Mouse (Mus musculus) midbrain, embryonic 11.5 days (tissue): ENCODE measurements at regions not wholly inside any gene's neighbourhood (a gene's known extent, or its start where the extent isn't known, plus 50 kb on each side); places are given as distances from the start of the nearest gene placed in this dataset.

Source experiments
- ATAC-seq: fragments of 200-750 bp; cut with Nextera tagmentation; 2 replicates; pipeline ENCODE4 v1.8.0; 2017; ENCODE audit warnings: moderate TSS enrichment, moderate library complexity; ENCODE audit not compliant: low FRiP score
- DNase-seq: peaks from one replicate; pipeline ENCODE4 v3.0.0; 2015; ENCODE audit warnings: low spot score; ENCODE audit errors: missing footprints
- H3K27ac ChIP-seq: fragments of 300-500 bp; sonication (generic); 2 replicates; pipeline ENCODE4 v1.5.1; 2014; ENCODE audit warnings: low read depth, low read length
- H3K27me3 ChIP-seq: fragments of 300-500 bp; sonication (generic); 2 replicates; pipeline ENCODE4 v1.6.1; 2014; ENCODE audit warnings: mild to moderate bottlenecking, low read length, moderate library complexity, mixed read lengths; ENCODE audit not compliant: control insufficient read depth, insufficient read depth
- H3K36me3 ChIP-seq: fragments of 300-500 bp; sonication (generic); 2 replicates; pipeline ENCODE4 v1.6.1; 2014; ENCODE audit warnings: mild to moderate bottlenecking, low read length, moderate library complexity, mixed read lengths; ENCODE audit not compliant: control insufficient read depth, insufficient read depth
- H3K4me1 ChIP-seq: fragments of 300-500 bp; sonication (generic); 2 replicates; pipeline ENCODE4 v1.6.1; 2014; ENCODE audit warnings: low read length; ENCODE audit not compliant: control insufficient read depth, insufficient read depth
- H3K4me2 ChIP-seq: fragments of 300-500 bp; sonication (generic); 2 replicates; pipeline ENCODE4 v1.6.1; 2014; ENCODE audit warnings: mild to moderate bottlenecking, moderate library complexity
- H3K4me3 ChIP-seq: fragments of 300-500 bp; sonication (generic); 2 replicates; pipeline ENCODE4 v1.5.1; 2014; ENCODE audit warnings: low read depth, low read length
- H3K9ac ChIP-seq: fragments of 300-500 bp; sonication (generic); 2 replicates; pipeline ENCODE4 v1.6.1; 2014; ENCODE audit warnings: low read length
- H3K9me3 ChIP-seq: fragments of 300-500 bp; sonication (generic); 2 replicates; pipeline ENCODE4 v1.6.1; 2016; ENCODE audit warnings: low read length; ENCODE audit not compliant: control insufficient read depth
- WGBS: fragments of 180-500 bp; shearing (Covaris S2); extraction: QIAGEN DNeasy Blood & Tissue Kit; methylation state at CpG from one replicate; pipeline ENCODE4 v1.1.7; 2014; 5-methylcytosine and 5-hydroxymethylcytosine counted together

GRCm38 (mm10) chr3:143575737-143576136 is 629.3 kb downstream of the Lmo4 start:
- H3K9ac ChIP-seq = no peak overlapping the region
- ATAC-seq = no peak
- no peaks in the 10 kb centered on the region for H3K4me1 ChIP-seq
- H3K27ac ChIP-seq = no peak overlapping the region
- no peaks in the 10 kb centered on the region for H3K27me3 ChIP-seq
- no peaks in the 10 kb centered on the region for H3K9me3 ChIP-seq
- H3K4me2 ChIP-seq = no peak overlapping the region
- DNase-seq = no peak
- no peaks in the 10 kb centered on the region for H3K36me3 ChIP-seq
- 92% methylated on average over 8 of the region's 8 CpGs for WGBS
- no peak overlapping the region for H3K4me3 ChIP-seq

DNA sequence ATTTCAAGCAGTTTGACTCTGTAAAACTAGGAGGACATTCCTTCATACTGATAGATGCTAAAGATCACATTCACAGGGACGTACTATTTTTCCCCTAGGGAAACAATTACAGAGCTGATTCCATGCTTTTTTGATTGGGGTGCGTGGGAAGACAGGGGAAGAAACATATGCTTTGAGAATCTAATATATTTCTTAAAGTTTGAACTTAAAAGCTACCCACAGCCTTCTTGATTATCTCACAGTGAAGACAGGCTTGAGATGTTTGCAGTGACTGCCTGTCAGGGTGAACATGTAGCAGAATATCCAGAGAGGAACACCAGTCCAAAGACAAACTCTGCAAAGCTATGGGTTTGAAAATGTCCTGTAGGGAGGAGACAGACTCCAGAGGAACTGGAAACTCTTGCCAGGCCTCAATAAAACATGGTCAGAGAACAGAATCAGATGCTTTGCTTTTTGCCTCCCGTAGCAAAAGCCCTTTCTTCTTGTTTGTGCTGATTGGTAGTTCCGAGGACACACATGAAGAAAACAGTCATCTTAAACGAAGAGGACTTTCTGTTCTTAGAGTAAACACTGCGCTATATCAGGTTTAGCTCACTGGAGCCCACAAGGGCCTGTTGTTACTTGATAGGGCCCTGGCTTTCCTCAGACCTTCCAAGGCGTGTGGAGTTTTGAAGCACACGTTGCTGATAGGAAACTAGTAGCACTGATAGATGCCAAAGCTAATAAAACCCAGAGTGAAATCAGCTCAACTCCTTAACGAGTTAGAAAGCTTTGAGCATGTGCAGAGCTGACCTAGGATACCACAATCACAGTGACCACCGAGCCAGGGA is 630.8 kb downstream of the Lmo4 start:
- Histone ChIP-seq H3K9ac (no peak overlapping the region), H3K27ac (no peak overlapping the region), H3K9me3 (no peaks in the 10 kb centered on the region), H3K36me3 (no peaks in the 10 kb centered on the region), H3K4me3 (no peak overlapping the region), H3K4me2 (no peak overlapping the region), H3K27me3 (no peaks in the 10 kb centered on the region), H3K4me1 (no peaks in the 10 kb centered on the region)
- ATAC-seq = no peak
- no peak for DNase-seq
- 89% methylated on average over 10 of the region's 10 CpGs for WGBS

DNA sequence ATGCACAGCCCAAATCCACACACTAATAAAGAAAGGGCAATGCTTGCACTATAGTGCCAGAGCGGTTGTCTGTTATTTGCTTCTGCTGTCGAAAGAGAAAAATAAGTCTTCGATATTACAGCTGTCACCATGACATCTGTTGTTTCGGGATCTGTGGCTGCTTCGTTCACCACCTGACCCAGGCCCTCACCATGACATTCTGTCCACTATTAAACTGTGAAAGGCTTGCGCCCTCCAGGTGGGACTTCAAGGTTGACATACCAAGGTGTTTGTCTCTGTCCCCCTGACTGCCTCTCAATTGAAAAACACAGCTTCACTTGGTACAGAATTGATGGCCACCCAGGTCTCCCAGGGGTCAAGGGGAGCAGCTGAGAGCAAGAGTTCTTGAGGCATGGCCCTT is 635.1 kb downstream of the Lmo4 start:
- no peak overlapping the region for H3K9ac ChIP-seq
- no peak for DNase-seq
- H3K4me2 ChIP-seq = no peak overlapping the region
- H3K36me3 ChIP-seq = no peaks in the 10 kb centered on the region
- ATAC-seq = no peak
- no peak overlapping the region for H3K4me3 ChIP-seq
- 76% methylated on average over 6 of the region's 6 CpGs for WGBS
- no peaks in the 10 kb centered on the region for H3K9me3 ChIP-seq
- H3K4me1 ChIP-seq = no peaks in the 10 kb centered on the region
- no peaks in the 10 kb centered on the region for H3K27me3 ChIP-seq
- H3K27ac ChIP-seq = no peak overlapping the region

- no peaks in the 10 kb centered on the region for H3K36me3 ChIP-seq
- no peaks in the 10 kb centered on the region for H3K4me1 ChIP-seq
- no peak overlapping the region for H3K9ac ChIP-seq
- 87% methylated on average over 4 of the region's 4 CpGs for WGBS
- no peaks in the 10 kb centered on the region for H3K9me3 ChIP-seq
- H3K27ac ChIP-seq = no peak overlapping the region
- no peaks in the 10 kb centered on the region for H3K27me3 ChIP-seq
- DNase-seq = no peak
- H3K4me2 ChIP-seq = no peak overlapping the region
- no peak for ATAC-seq
- no peak overlapping the region for H3K4me3 ChIP-seq
These were observed 640.0 kb downstream of the Lmo4 start for GRCm38 (mm10) chr3:143565067-143565466.

DNA sequence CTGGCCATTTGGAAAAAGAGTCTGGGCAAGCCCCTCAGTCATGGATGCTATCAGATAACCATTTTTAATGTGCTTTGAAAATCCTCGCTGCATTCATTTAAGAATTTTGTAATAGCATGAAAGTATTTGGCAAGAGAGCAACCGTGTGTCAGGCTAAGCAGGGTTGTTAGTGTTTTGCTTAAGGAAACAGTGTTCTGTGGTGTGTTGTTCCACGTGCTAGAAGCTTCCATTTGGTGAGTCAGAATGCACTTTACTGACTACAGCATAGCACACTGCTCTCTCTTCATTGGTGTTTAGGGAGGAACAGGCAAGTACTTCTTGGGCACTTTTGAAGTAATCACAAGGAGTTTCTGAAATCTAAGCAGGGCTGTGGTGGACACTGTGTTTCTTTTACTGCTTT is 661.0 kb upstream of the Pkn2 start:
- 82% methylated on average over 3 of the region's 3 CpGs for WGBS
- Histone ChIP-seq H3K9me3 (no peaks in the 10 kb centered on the region), H3K9ac (no peak overlapping the region), H3K27me3 (no peaks in the 10 kb centered on the region), H3K4me1 (no peaks in the 10 kb centered on the region), H3K27ac (no peak overlapping the region), H3K4me3 (no peak overlapping the region), H3K4me2 (no peak overlapping the region), H3K36me3 (no peaks in the 10 kb centered on the region)
- DNase-seq (no peak), ATAC-seq (no peak)

GRCm38 (mm10) chr3:143527982-143528381 is 646.2 kb upstream of the Pkn2 start:
- no peak for ATAC-seq
- 73% methylated on average over 4 of the region's 4 CpGs for WGBS

DNA sequence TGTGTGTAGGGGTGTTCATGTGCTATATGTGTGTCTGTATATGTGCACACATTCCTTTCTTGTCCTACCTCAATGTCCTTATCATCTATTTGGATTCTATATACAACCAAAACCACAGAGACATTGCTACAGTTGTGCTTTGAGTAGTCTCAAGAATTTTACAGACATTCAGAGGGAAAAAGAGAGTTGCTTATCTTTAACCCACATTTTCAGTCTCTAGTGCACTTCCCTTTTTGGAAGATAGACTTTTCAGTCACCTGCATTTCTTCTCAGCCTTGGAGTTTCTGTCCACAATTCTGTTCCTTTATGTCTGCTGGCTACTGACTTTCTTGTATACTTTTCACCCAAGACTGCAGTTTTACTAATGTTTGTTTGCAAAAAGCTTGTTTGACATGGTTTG is 645.5 kb upstream of the Pkn2 start:
- H3K9me3 ChIP-seq = no peaks in the 10 kb centered on the region
- H3K27ac ChIP-seq = no peak overlapping the region
- ATAC-seq = no peak

More at GRCm38 (mm10) chr3:143527982-143528381, 646.2 kb upstream of the Pkn2 start:
- Histone ChIP-seq H3K4me3 (no peak overlapping the region), H3K9ac (no peak overlapping the region), H3K9me3 (no peaks in the 10 kb centered on the region), H3K27me3 (no peaks in the 10 kb centered on the region), H3K4me2 (no peak overlapping the region), H3K27ac (no peak overlapping the region), H3K36me3 (no peaks in the 10 kb centered on the region), H3K4me1 (no peaks in the 10 kb centered on the region)
- DNase-seq = no peak

GRCm38 (mm10) chr3:143512517-143513249 is 630.9 kb upstream of the Pkn2 start:
- Histone ChIP-seq H3K36me3 (no peaks in the 10 kb centered on the region), H3K27me3 (no peaks in the 10 kb centered on the region), H3K9me3 (no peaks in the 10 kb centered on the region), H3K4me3 (no peak overlapping the region), H3K27ac (no peak overlapping the region), H3K4me1 (no peaks in the 10 kb centered on the region), H3K4me2 (no peak overlapping the region), H3K9ac (no peak overlapping the region)
- no peak for ATAC-seq
- no peak for DNase-seq
- 81% methylated on average over 6 of the region's 6 CpGs for WGBS

More for the DNA sequence above, 645.5 kb upstream of the Pkn2 start:
- Histone ChIP-seq H3K36me3 (no peaks in the 10 kb centered on the region), H3K27me3 (no peaks in the 10 kb centered on the region), H3K4me1 (no peaks in the 10 kb centered on the region), H3K4me3 (no peak overlapping the region), H3K4me2 (no peak overlapping the region), H3K9ac (no peak overlapping the region)
- no peak for DNase-seq

DNA sequence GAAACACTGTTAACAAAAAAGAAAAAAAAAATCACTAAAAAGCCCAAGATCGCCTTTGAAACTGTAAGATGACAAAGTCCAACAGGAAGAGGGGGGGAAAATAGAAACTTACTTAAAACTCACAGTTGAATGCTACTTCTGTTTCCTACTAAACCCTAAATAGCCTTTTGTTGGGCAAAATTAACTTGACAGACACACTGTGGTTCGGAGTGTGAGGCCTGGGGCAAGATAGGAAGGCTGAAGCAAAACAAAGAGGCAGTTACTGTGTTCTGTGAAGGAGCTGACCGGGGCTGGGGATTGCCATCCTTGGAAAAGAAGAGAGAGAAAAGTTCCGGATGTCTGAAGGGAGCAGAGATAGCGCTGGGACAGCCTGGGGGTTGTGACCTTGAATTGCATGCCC is 627.7 kb upstream of the Pkn2 start:
- Histone ChIP-seq H3K27me3 (no peaks in the 10 kb centered on the region), H3K4me2 (no peak overlapping the region), H3K27ac (no peak overlapping the region), H3K36me3 (no peaks in the 10 kb centered on the region), H3K9me3 (no peaks in the 10 kb centered on the region), H3K9ac (no peak overlapping the region), H3K4me3 (no peak overlapping the region), H3K4me1 (no peaks in the 10 kb centered on the region)
- DNase-seq (no peak), ATAC-seq (no peak)
- WGBS = 65% methylated on average over 5 of the region's 5 CpGs
